Mouse (Mus musculus) frontal cortex, adult (tissue): ENCODE data around the gene Dtwd1.
"Not testable (repeated sequence)": the region's sequence is repeated elsewhere in the genome, so short reads cannot be mapped to it uniquely, and the experiment has no call there.

Source experiments
- ATAC-seq: cut with Nextera tagmentation; 2 replicates; pipeline ENCODE4 v1.9.2; 2017; ENCODE audit warnings: mild to moderate bottlenecking, moderate library complexity, mixed read lengths; ENCODE audit not compliant: low TSS enrichment

Dtwd1 gene

GRCm38 (mm10) chr2:126151855-126152571, at the start of gene Dtwd1, which contains the start of gene Fam227b:
TSS of gene Dtwd1 (plus strand) at chr2:126152141.
TSS of gene Fam227b (minus strand) at chr2:126152004.
- ATAC-seq, result peak; percentile 99

GRCm38 (mm10) chr2:126147723-126148122, 4.2 kb upstream of the Dtwd1 start:
- ATAC-seq, result no peak

GRCm38 (mm10) chr2:126165277-126166018, 13.5 kb downstream of the Dtwd1 start:
- no peak for ATAC-seq

- ATAC-seq, result no peak; the same call in 1 of the 2 replicates
Measured at GRCm38 (mm10) chr2:126166335-126166734, 14.4 kb downstream of the Dtwd1 start.

- ATAC-seq, result peak; percentile 87
Measured at GRCm38 (mm10) chr2:126166848-126167617, 15.1 kb downstream of the Dtwd1 start.

- ATAC-seq, result no peak
Measured at GRCm38 (mm10) chr2:126171427-126171826, 19.5 kb downstream of the Dtwd1 start.

GRCm38 (mm10) chr2:126191306-126191705, 39.4 kb downstream of the Dtwd1 start:
- no peak for ATAC-seq

GRCm38 (mm10) chr2:126192129-126192528, 40.2 kb downstream of the Dtwd1 start:
- no peak for ATAC-seq

- ATAC-seq, result no peak
Measured at GRCm38 (mm10) chr2:126195631-126196356, 43.9 kb downstream of the Dtwd1 start.

GRCm38 (mm10) chr2:126198971-126199370, 47.0 kb downstream of the Dtwd1 start:
- ATAC-seq, result no peak

- no peak for ATAC-seq
Measured at GRCm38 (mm10) chr2:126211011-126211680, 59.2 kb downstream of the Dtwd1 start.

GRCm38 (mm10) chr2:126214800-126215199, 62.9 kb downstream of the Dtwd1 start, which contains the start of gene Gm17555:
TSS of gene Gm17555 (plus strand) at chr2:126215100.
- ATAC-seq, result not testable (repeated sequence)
